Mouse (Mus musculus) heart, adult 2 months (tissue): ENCODE results near the gene Kcnip1.

Source experiments
- CTCF ChIP-seq: fragments of 200-600 bp; IDR thresholded peaks from 2 replicates; pipeline ENCODE4 v1.8.1; 2022; ENCODE audit warnings: antibody characterized with exemption, mild to moderate bottlenecking, moderate library complexity
- POLR2A ChIP-seq: fragments of 200-500 bp; IDR thresholded peaks from 2 replicates; pipeline ENCODE4 v1.6.1; 2011; ENCODE audit warnings: mild to moderate bottlenecking, low read depth, low read length, control low read depth; ENCODE audit not compliant: insufficient read depth

- TF ChIP-seq POLR2A, result no peak
- no peak for TF ChIP-seq CTCF
These were observed 17.8 kb downstream of the Kcnip1 start for GRCm38 (mm10) chr11:33975121-33975520.
